In the genomic region with DNA sequence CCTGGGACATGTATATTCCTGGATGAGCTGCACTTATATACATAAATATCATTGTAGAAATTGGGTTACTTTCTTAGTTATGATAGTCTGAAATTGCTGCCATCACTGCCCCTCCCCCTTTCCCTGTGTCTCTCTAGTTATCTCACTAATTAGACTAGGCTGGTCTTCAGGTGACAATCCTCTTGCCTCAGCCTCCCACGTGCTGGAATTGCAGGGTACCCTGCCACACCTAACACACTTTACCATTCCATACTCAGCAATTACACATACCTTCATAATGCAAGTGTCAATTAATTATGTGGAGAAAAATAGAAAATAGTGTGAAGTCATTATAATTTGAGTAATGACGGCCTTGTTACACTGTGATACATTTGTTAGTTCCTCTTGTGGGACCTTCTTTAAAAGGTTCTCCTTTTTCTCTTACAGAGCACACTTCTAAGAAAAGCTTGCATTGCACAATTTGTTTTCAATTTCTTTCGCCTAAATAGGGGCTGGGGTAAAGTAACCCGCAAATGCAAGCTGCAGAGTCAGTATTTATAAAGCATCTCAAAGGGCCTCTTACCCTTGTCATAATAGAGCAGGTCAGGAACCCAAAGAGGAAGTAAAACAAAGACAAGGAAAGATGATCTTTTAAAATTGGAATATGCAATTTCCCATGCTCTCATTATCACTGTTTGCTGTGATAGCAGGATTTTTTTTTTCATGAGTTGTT, we compare ENCODE assay signal across 11 mouse cellular contexts. TPM values are rescaled to one million over a fixed set of nuclear protein-coding genes. Genes with fewer than 3 reads are reported as not detected.
DNase-seq lines count a peak whose midpoint lies in the region; ATAC-seq lines count a peak whose summit lies in the region.
"Had no signal": no experiment of that assay in that cellular context is flagged by ENCODE, and none has a peak within 500 bp of the region (broad histone marks: within the 10 kb centered on the region; RNA-seq: fewer than 3 reads in every experiment).

No protein-coding gene starts in this region.

- no peaks in the 10 kb centered on the region for H3K9me3 ChIP-seq in kidney, embryonic 16.5 days (ENCODE audit: low read length)
- H3K9me3 ChIP-seq: heart, embryonic 12.5 days; hindbrain, embryonic 15.5 days had no signal

- no peak overlapping the region for H3K9ac ChIP-seq in kidney, embryonic 16.5 days (replicated peaks; ENCODE audit: low read length)
- H3K9ac ChIP-seq: heart, embryonic 12.5 days; hindbrain, embryonic 15.5 days had no signal

- no peak overlapping the region for H3K4me2 ChIP-seq in kidney, embryonic 16.5 days (replicated peaks; ENCODE audit: low read depth, low read length)
- H3K4me2 ChIP-seq: heart, embryonic 12.5 days; hindbrain, embryonic 15.5 days had no signal

- H3K27ac ChIP-seq in kidney, embryonic 16.5 days (ENCODE audit: low read length), result peak overlapping the region; percentile 46; the same call in 1 of the 2 replicates
- H3K27ac ChIP-seq: hindbrain, embryonic 15.5 days had no signal

- 54% methylated on average over 4 of the region's 4 CpGs for WGBS in kidney, embryonic 16.5 days

- H3K36me3 ChIP-seq in kidney, embryonic 16.5 days (ENCODE audit: insufficient read depth, low read length), result no peaks in the 10 kb centered on the region
- H3K36me3 ChIP-seq: heart, embryonic 12.5 days; hindbrain, embryonic 15.5 days had no signal

- no peak overlapping the region for H3K4me3 ChIP-seq in kidney, embryonic 16.5 days (ENCODE audit: low read length)
- H3K4me3 ChIP-seq: heart, embryonic 12.5 days; hindbrain, embryonic 15.5 days had no signal

- H3K27me3 ChIP-seq in kidney, embryonic 16.5 days (ENCODE audit: insufficient read depth, low read length), result no peaks in the 10 kb centered on the region
- H3K27me3 ChIP-seq: heart, embryonic 12.5 days; hindbrain, embryonic 15.5 days had no signal

- no peak for DNase-seq in kidney, adult 8-10 months
- DNase-seq in thymus, postnatal 4 days, result peak; percentile 36
- DNase-seq in thymus, postnatal 0 days (ENCODE audit: low spot score), result no peak
- no peak for DNase-seq in cerebellum, adult 9-10 months
- no peak for DNase-seq in urinary bladder, postnatal 25 days (ENCODE audit: low spot score)
- DNase-seq: adrenal gland, postnatal 14 days had no signal

- ATAC-seq in kidney, embryonic 16.5 days (ENCODE audit: low FRiP score, low TSS enrichment), result no peak
- ATAC-seq in megakaryocyte, adult 5-6 weeks (ENCODE audit: poor library complexity, severe bottlenecking), result peak; percentile 63
- no peak for ATAC-seq in megakaryocyte-erythroid progenitor cell, adult 5-6 weeks (replicated peaks; ENCODE audit: low FRiP score, low TSS enrichment, poor library complexity, severe bottlenecking)

- H3K4me1 ChIP-seq in kidney, embryonic 16.5 days (ENCODE audit: insufficient read depth, low read length), result 0 out of 2 replicates have a peak, but pooled peaks cover 5% of the 10 kb centered on the region
- H3K4me1 ChIP-seq: hindbrain, embryonic 15.5 days had no signal

RNA-seq across cellular contexts. Expression of a gene that starts 0.5 kb away (rescaled TPM):
- 123 and 127 TPM in 2 replicates for polyA plus RNA-seq in kidney, embryonic 16.5 days (2015; fragmentation: Nextera tagmentation; extraction: Ambion mirVana)
- 281 and 293 TPM in 2 replicates for polyA plus RNA-seq in thymus, postnatal 0 days (2015; fragmentation: Nextera tagmentation; extraction: Ambion mirVana)
- 68.3 and 69.2 TPM in 2 replicates for total RNA-seq in megakaryocyte, adult 5-6 weeks (2015)
- total RNA-seq in megakaryocyte, adult 5-6 weeks (2017), result 35.9 and 37.7 TPM in 2 replicates
- 16.7 and 26.2 TPM in 2 replicates for total RNA-seq in megakaryocyte-erythroid progenitor cell, adult 5-6 weeks (2014; fragmentation: Nextera tagmentation)
- total RNA-seq in megakaryocyte-erythroid progenitor cell, adult 5-6 weeks (2017), result 20.5 and 33.5 TPM in 2 replicates
